In genomic region chr2:50813568-50814461, GRCm38 (mm10) we compare ENCODE assay signal across 11 mouse cellular contexts.
DNase-seq lines count a peak whose midpoint lies in the region; ATAC-seq and TF ChIP-seq lines count a peak whose summit lies in the region.
"Had no signal": no experiment of that assay in that cellular context is flagged by ENCODE, and none has a peak within 500 bp of the region (broad histone marks: within the 10 kb centered on the region; RNA-seq: fewer than 3 reads in every experiment).

No protein-coding gene starts in this region.

- 71% methylated on average over 9 of the region's 9 CpGs for WGBS in heart, embryonic 13.5 days
- WGBS in heart, embryonic 12.5 days, result 65% methylated on average over 9 of the region's 9 CpGs
- WGBS in liver, postnatal 0 days (ENCODE audit: insufficient replicate concordance), result 59% methylated on average over 9 of the region's 9 CpGs

- H3K4me3 ChIP-seq in heart, embryonic 13.5 days, result no peak overlapping the region
- H3K4me3 ChIP-seq in heart, embryonic 12.5 days, result no peak overlapping the region
- H3K4me3 ChIP-seq in liver, postnatal 0 days (ENCODE audit: low read depth, low read length), result no peak overlapping the region
- H3K4me3 ChIP-seq: embryonic facial prominence, embryonic 10.5 days; forebrain, embryonic 15.5 days had no signal

- TF ChIP-seq EP300 in liver, postnatal 0 days (IDR thresholded peaks at IDR 0.05; ENCODE audit: low read depth), result no peak

- no peaks in the 10 kb centered on the region for H3K27me3 ChIP-seq in heart, embryonic 13.5 days (replicated peaks)
- no peaks in the 10 kb centered on the region for H3K27me3 ChIP-seq in heart, embryonic 12.5 days (replicated peaks)
- H3K27me3 ChIP-seq in liver, postnatal 0 days (ENCODE audit: insufficient read depth, low read length), result no peaks in the 10 kb centered on the region
- no peaks in the 10 kb centered on the region for H3K27me3 ChIP-seq in splenic B cell, adult 2 months (ENCODE audit: control insufficient read depth, insufficient read depth, low read length, poor library complexity, severe bottlenecking)
- H3K27me3 ChIP-seq: forebrain, embryonic 15.5 days had no signal

- ATAC-seq in heart, embryonic 13.5 days (ENCODE audit: extremely low read depth, insufficient number of reproducible peaks, low FRiP score, low TSS enrichment), result no peak
- no peak for ATAC-seq in heart, embryonic 12.5 days (ENCODE audit: insufficient number of reproducible peaks, low FRiP score)
- ATAC-seq in liver, postnatal 0 days, result peak; percentile 23; the same call in 1 of the 2 replicates
- ATAC-seq: forebrain, embryonic 15.5 days; hindbrain, postnatal 0 days had no signal

- H3K27ac ChIP-seq in heart, embryonic 13.5 days (replicated peaks), result no peak overlapping the region
- no peak overlapping the region for H3K27ac ChIP-seq in heart, embryonic 12.5 days (ENCODE audit: poor library complexity, severe bottlenecking)
- peak overlapping the region; percentile 34; the same call in 1 of the 2 replicates for H3K27ac ChIP-seq in liver, postnatal 0 days (ENCODE audit: low read depth)
- H3K27ac ChIP-seq: embryonic facial prominence, embryonic 10.5 days; forebrain, embryonic 15.5 days; hindbrain, postnatal 0 days had no signal

- 0 out of 2 replicates have a peak overlapping the region, but pooled peaks have one; percentile 11 for H3K4me2 ChIP-seq in heart, embryonic 13.5 days
- no peak overlapping the region for H3K4me2 ChIP-seq in heart, embryonic 12.5 days
- no peak overlapping the region for H3K4me2 ChIP-seq in liver, postnatal 0 days (ENCODE audit: low read depth, low read length)
- H3K4me2 ChIP-seq: forebrain, embryonic 15.5 days had no signal

- TF ChIP-seq CTCF in liver, postnatal 0 days (IDR thresholded peaks at IDR 0.05; ENCODE audit: low read depth), result 0 out of 2 replicates have a peak, but pooled peaks have one; percentile 15

- peaks cover 36% of the 10 kb centered on the region for H3K4me1 ChIP-seq in heart, embryonic 13.5 days
- peaks cover 27% of the 10 kb centered on the region for H3K4me1 ChIP-seq in heart, embryonic 12.5 days (replicated peaks)
- peaks cover 8% of the 10 kb centered on the region for H3K4me1 ChIP-seq in liver, postnatal 0 days (ENCODE audit: insufficient read depth)

- no peak overlapping the region for H3K9ac ChIP-seq in heart, embryonic 13.5 days
- no peak overlapping the region for H3K9ac ChIP-seq in heart, embryonic 12.5 days
- no peak overlapping the region for H3K9ac ChIP-seq in liver, postnatal 0 days (replicated peaks)
- H3K9ac ChIP-seq: forebrain, embryonic 15.5 days had no signal

- H3K36me3 ChIP-seq in heart, embryonic 13.5 days, result no peaks in the 10 kb centered on the region
- H3K36me3 ChIP-seq in heart, embryonic 12.5 days, result no peaks in the 10 kb centered on the region
- no peaks in the 10 kb centered on the region for H3K36me3 ChIP-seq in liver, postnatal 0 days (replicated peaks; ENCODE audit: insufficient read depth, low read length)
- H3K36me3 ChIP-seq in splenic B cell, adult 2 months (ENCODE audit: control insufficient read depth, insufficient read depth, low read length, poor library complexity, severe bottlenecking), result no peaks in the 10 kb centered on the region
- H3K36me3 ChIP-seq: embryonic facial prominence, embryonic 10.5 days; forebrain, embryonic 15.5 days had no signal

- DNase-seq in thymus, postnatal 0 days (ENCODE audit: low spot score), result peak; percentile 50
- DNase-seq in thymus, adult 18-20 months, result no peak
- DNase-seq in liver, postnatal 0 days, result no peak
- DNase-seq in splenic B cell, adult 2 months (ENCODE audit: low read depth, low spot score), result peak; percentile 45
- DNase-seq in frontal cortex, postnatal 10 days (ENCODE audit: low spot score in 2 of 2), result no peak
- DNase-seq in left cerebral cortex, adult 8-10 months (ENCODE audit: low spot score in 2 of 2), result no peak

- no peaks in the 10 kb centered on the region for H3K9me3 ChIP-seq in heart, embryonic 13.5 days
- no peaks in the 10 kb centered on the region for H3K9me3 ChIP-seq in heart, embryonic 12.5 days (replicated peaks)
- no peaks in the 10 kb centered on the region for H3K9me3 ChIP-seq in liver, postnatal 0 days (ENCODE audit: low read length)
- H3K9me3 ChIP-seq: embryonic facial prominence, embryonic 10.5 days; forebrain, embryonic 15.5 days had no signal

Comparison
In these comparisons a context has a peak if more than half of its experiments do, and no peak if none do; other contexts are left out.
1. DNase-seq: peak in thymus, postnatal 0 days (single experiment) and splenic B cell, adult 2 months (single experiment); none in thymus, adult 18-20 months (0 of 2), liver, postnatal 0 days (single experiment), frontal cortex, postnatal 10 days (0 of 2) and left cerebral cortex, adult 8-10 months (0 of 2).